Mouse (Mus musculus) hindbrain, embryonic 10.5 days (tissue): ENCODE data around the gene Cypt4. TPM values are rescaled to one million over a fixed set of nuclear protein-coding genes. Genes with fewer than 3 reads are reported as not detected.
"Not testable (repeated sequence)": the region's sequence is repeated elsewhere in the genome, so short reads cannot be mapped to it uniquely, and the experiment has no call there.

ENCODE experiments used
- DNase-seq: peaks from one replicate; pipeline ENCODE4 v3.0.0-alpha.2; 2017; ENCODE audit warnings: low spot score
- H3K27ac ChIP-seq: fragments of 300-500 bp; sonication (generic); 2 replicates; pipeline ENCODE4 v1.5.1; 2016; ENCODE audit warnings: mild to moderate bottlenecking, moderate library complexity
- H3K27me3 ChIP-seq: fragments of 300-500 bp; sonication (generic); 2 replicates; pipeline ENCODE4 v1.6.1; 2016; ENCODE audit warnings: mild to moderate bottlenecking; ENCODE audit not compliant: poor library complexity, insufficient read depth, severe bottlenecking
- H3K36me3 ChIP-seq: fragments of 300-500 bp; sonication (generic); 2 replicates; pipeline ENCODE4 v1.6.1; 2016; ENCODE audit warnings: mild to moderate bottlenecking, moderate library complexity
- H3K4me1 ChIP-seq: fragments of 300-500 bp; sonication (generic); replicated peaks from 2 replicates; pipeline ENCODE4 v1.6.1; 2016; ENCODE audit warnings: mild to moderate bottlenecking
- H3K4me3 ChIP-seq: fragments of 300-500 bp; sonication (generic); 2 replicates; pipeline ENCODE4 v1.5.1; 2016; ENCODE audit warnings: mild to moderate bottlenecking, moderate library complexity
- H3K9me3 ChIP-seq: fragments of 300-500 bp; sonication (generic); 2 replicates; pipeline ENCODE4 v1.6.1; 2016; ENCODE audit warnings: mild to moderate bottlenecking, moderate library complexity
- WGBS: fragments of 180-500 bp; shearing (Covaris S2); methylation state at CpG from one replicate; pipeline ENCODE4 v1.1.7; 2016; 5-methylcytosine and 5-hydroxymethylcytosine counted together
- polyA plus RNA-seq: library from polyadenylated mRNA; unstranded; fragments of >200 nt; fragmentation: Nextera tagmentation; extraction: Ambion mirVana; gene quantifications from 2 replicates; pipeline ENCODE4 v1.2.1, GENCODE M21; 2016

Gene Cypt4
- polyA plus RNA-seq = not detected in 2 replicates

DNA sequence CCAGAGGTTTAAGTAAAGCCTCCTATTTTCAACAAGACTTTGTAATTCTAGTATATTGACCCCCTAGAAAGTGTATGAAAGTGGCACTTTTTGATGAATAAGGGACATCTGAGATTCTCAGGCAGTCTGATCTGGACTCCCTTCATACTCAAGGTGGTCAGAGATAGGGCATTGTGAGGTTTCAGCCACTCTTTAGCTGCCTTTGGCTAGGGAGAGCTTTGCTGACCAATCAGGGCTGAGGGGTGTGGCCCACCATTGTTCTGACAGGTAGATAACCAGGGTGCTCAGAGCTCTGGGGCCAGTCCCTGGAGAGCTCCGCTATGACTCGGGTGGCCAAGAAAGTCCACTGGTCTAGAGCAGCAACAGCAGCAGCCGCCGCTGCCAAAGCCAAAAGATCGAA lies at the start of gene Cypt4:
Gene Cypt4 (plus strand): TSS at position 301 of the 400 bp plus-strand sequence.
- WGBS = 91% methylated on average over 5 of the region's 5 CpGs
- H3K4me1 ChIP-seq = no peaks in the 10 kb centered on the region
- no peaks in the 10 kb centered on the region for H3K9me3 ChIP-seq
- H3K4me3 ChIP-seq = no peak within 1 kb of the TSS
- DNase-seq = no peak
- H3K27me3 ChIP-seq = no peaks in the 10 kb centered on the region
- H3K36me3 ChIP-seq = no peaks in the 10 kb centered on the region
- H3K27ac ChIP-seq = no peak within 1 kb of the TSS

DNA sequence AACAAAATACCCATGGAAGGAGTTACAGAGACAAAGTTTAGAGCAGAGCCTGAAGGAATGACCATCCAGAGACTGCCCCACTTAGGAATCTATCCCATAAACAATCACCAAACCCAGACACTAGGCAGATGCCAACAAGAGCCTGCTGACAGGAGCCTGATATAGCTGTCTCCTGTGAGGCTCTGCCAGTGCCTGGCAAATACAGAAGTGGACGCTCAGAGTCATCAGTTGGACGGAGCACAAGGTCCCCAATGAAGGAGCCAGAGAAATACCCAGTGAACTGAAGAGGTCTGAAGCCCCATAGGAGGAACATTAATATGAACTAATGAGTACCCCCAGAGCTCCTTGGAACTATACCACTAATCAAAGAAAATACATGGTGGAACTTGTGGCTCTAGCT lies 12.3 kb downstream of the Cypt4 start:
- H3K9me3 ChIP-seq = not testable (repeated sequence)

More for the DNA sequence above, 12.3 kb downstream of the Cypt4 start:
- H3K36me3 ChIP-seq, H3K4me1 ChIP-seq, H3K27me3 ChIP-seq, H3K4me3 ChIP-seq, H3K27ac ChIP-seq, DNase-seq: not testable (repeated sequence)
- WGBS = 93% methylated on average over 2 of the region's 2 CpGs

Other genes starting within 250 kb of the Cypt4 start
- gene Dpy19l1, start 122.1 kb upstream of the Cypt4 start, polyA plus RNA-seq = 4.9 and 9.2 TPM in 2 replicates
- gene Dpy19l2, start 71.1 kb downstream of the Cypt4 start, polyA plus RNA-seq = 0.07 and 0.46 TPM in 2 replicates
- gene Tbx20, start 149.1 kb downstream of the Cypt4 start, polyA plus RNA-seq = 3.3 and 4.3 TPM in 2 replicates